20 mouse cellular contexts compared by ENCODE assay signal in genomic region chr12:26446377-26447045, GRCm38 (mm10). TPM values are rescaled to one million over a fixed set of nuclear protein-coding genes. Genes with fewer than 3 reads are reported as not detected.
DNase-seq lines count a peak whose midpoint lies in the region; TF ChIP-seq lines count a peak whose summit lies in the region.
"Had no signal": no experiment of that assay in that cellular context is flagged by ENCODE, and none has a peak within 500 bp of the region (broad histone marks: within the 10 kb centered on the region; RNA-seq: fewer than 3 reads in every experiment).

No protein-coding gene starts in this region.

- TF ChIP-seq CTCF in gastrocnemius, adult 2 months (IDR thresholded peaks at IDR 0.05): no peak
- TF ChIP-seq CTCF in kidney, adult 2 months (conservative IDR thresholded peaks at IDR 0.05; ENCODE audit: insufficient read depth, insufficient read length, low read depth, low read length): no peak

- H3K4me3 ChIP-seq in gastrocnemius, adult 2 months: no peak overlapping the region
- no peak overlapping the region for H3K4me3 ChIP-seq in kidney, adult 2 months (ENCODE audit: insufficient read depth, low read depth, low read length)
- no peak overlapping the region for H3K4me3 ChIP-seq in brown adipose tissue, adult 24 weeks (ENCODE audit: insufficient read depth, low read depth, low read length)
- H3K4me3 ChIP-seq: embryonic facial prominence, embryonic 12.5 days; forebrain, embryonic 13.5 days; heart, embryonic 13.5 days; hindbrain, embryonic 15.5 days had no signal

- H3K4me1 ChIP-seq in kidney, adult 2 months (ENCODE audit: control insufficient read depth, insufficient read depth, low read length): no peaks in the 10 kb centered on the region
- H3K4me1 ChIP-seq in brown adipose tissue, adult 24 weeks (ENCODE audit: control insufficient read depth, insufficient read depth, insufficient read length, low read length): peaks cover 18% of the 10 kb centered on the region
- H3K4me1 ChIP-seq: embryonic facial prominence, embryonic 12.5 days; forebrain, embryonic 13.5 days; hindbrain, embryonic 15.5 days had no signal

- DNase-seq in gastrocnemius, adult 2 months: no peak
- no peak for DNase-seq in gastrocnemius, adult 18-20 months (ENCODE audit: low spot score)
- DNase-seq in kidney, adult 2 months: peak; percentile 75
- DNase-seq in kidney, postnatal 10 days: no peak
- DNase-seq in kidney, postnatal 14 days: peak; percentile 22
- no peak for DNase-seq in left cerebral cortex, postnatal 4 days
- DNase-seq: adrenal gland, postnatal 10 days; cerebellum, adult 11-12 months; cerebellum, adult 9-10 months; cerebellum, postnatal 25 days; forebrain, postnatal 0 days; gastrocnemius, postnatal 36 days; heart, postnatal 36 days had no signal

- no peaks in the 10 kb centered on the region; the same call in 1 of the 2 replicates for H3K36me3 ChIP-seq in kidney, adult 2 months (ENCODE audit: control insufficient read depth, insufficient read depth, low read length)
- H3K36me3 ChIP-seq: embryonic facial prominence, embryonic 12.5 days; heart, embryonic 13.5 days; hindbrain, embryonic 15.5 days had no signal

- H3K27ac ChIP-seq in gastrocnemius, adult 2 months: 0 out of 2 replicates have a peak overlapping the region, but pooled peaks have one; percentile 10
- H3K27ac ChIP-seq in kidney, adult 2 months (ENCODE audit: insufficient read depth, low read depth, low read length): peak overlapping the region; percentile 47
- H3K27ac ChIP-seq in brown adipose tissue, adult 24 weeks (replicated peaks; ENCODE audit: low read depth, low read length): peak overlapping the region; percentile 80
- H3K27ac ChIP-seq: embryonic facial prominence, embryonic 12.5 days; forebrain, embryonic 13.5 days; heart, embryonic 13.5 days; hindbrain, embryonic 15.5 days had no signal

- TF ChIP-seq POLR2A in kidney, adult 2 months (IDR thresholded peaks at IDR 0.05; ENCODE audit: low read depth, low read length): no peak

- intact Hi-C loops in gastrocnemius, adult 2 months (cut with DNase I): no loop called here
- intact Hi-C loops in left cerebral cortex, postnatal 4 days (cut with DNase I): no loop called here

- H3K27me3 ChIP-seq in kidney, adult 2 months (replicated peaks; ENCODE audit: control insufficient read depth, insufficient read depth, low read length): no peaks in the 10 kb centered on the region
- H3K27me3 ChIP-seq: CH12.LX; embryonic facial prominence, embryonic 12.5 days; forebrain, embryonic 13.5 days; hindbrain, embryonic 15.5 days; Patski had no signal

- 74% methylated on average over 4 of the region's 4 CpGs for WGBS in kidney, adult 2 months

RNA-seq across cellular contexts. Expression of gene Rsad2, which starts 9.7 kb away (rescaled TPM):
- under 1 TPM; 0.46 to 0.53 TPM for total RNA-seq in gastrocnemius, adult 2 months (2021)
- total RNA-seq in gastrocnemius, adult 18-20 months (2021): under 1 TPM; 0.28 to 0.46 TPM
- polyA plus RNA-seq in kidney, adult 2 months (2012; rRNA removed): 17.6 and 19.8 TPM in 2 replicates
- 2.9 and 8.1 TPM in 2 replicates for polyA plus RNA-seq in brown adipose tissue, adult 24 weeks (2012; ENCODE audit: insufficient read depth, insufficient read length, missing spikeins)
- total RNA-seq in left cerebral cortex, postnatal 4 days (2021): under 1 TPM; 0.14 to 0.26 TPM

RNA-seq across cellular contexts. Expression of gene Cmpk2, which starts 22.5 kb away (rescaled TPM):
- 1 to 10 TPM in 1 of 2 experiments, under 1 TPM in 1; 0.97 to 1.8 TPM for total RNA-seq in gastrocnemius, adult 2 months (2021)
- total RNA-seq in gastrocnemius, adult 18-20 months (2021): 1 to 10 TPM in 1 of 2 experiments, under 1 TPM in 1; 0.98 to 2.2 TPM
- polyA plus RNA-seq in kidney, adult 2 months (2012; rRNA removed): 13.9 and 15.0 TPM in 2 replicates
- 5.0 and 6.6 TPM in 2 replicates for polyA plus RNA-seq in brown adipose tissue, adult 24 weeks (2012; ENCODE audit: insufficient read depth, insufficient read length, missing spikeins)
- total RNA-seq in left cerebral cortex, postnatal 4 days (2021): 10 to 100 TPM; 16.8 to 18.1 TPM

RNA-seq across cellular contexts. Expression of gene Rnf144a, which starts 31.5 kb away (rescaled TPM):
- 1 to 10 TPM; 3.3 to 4.6 TPM for total RNA-seq in gastrocnemius, adult 2 months (2021)
- 1 to 10 TPM; 2.9 to 4.4 TPM for total RNA-seq in gastrocnemius, adult 18-20 months (2021)
- 12.6 and 12.7 TPM in 2 replicates for polyA plus RNA-seq in kidney, adult 2 months (2012; rRNA removed)
- 16.9 and 22.9 TPM in 2 replicates for polyA plus RNA-seq in brown adipose tissue, adult 24 weeks (2012; ENCODE audit: insufficient read depth, insufficient read length, missing spikeins)
- 10 to 100 TPM; 41.8 to 45.4 TPM for total RNA-seq in left cerebral cortex, postnatal 4 days (2021)

Comparison
In these comparisons a context has a peak if more than half of its experiments do, and no peak if none do; other contexts are left out.
1. DNase-seq: peak in kidney, adult 2 months (single experiment) and kidney, postnatal 14 days (single experiment); none in gastrocnemius, adult 2 months (single experiment), gastrocnemius, adult 18-20 months (single experiment), kidney, postnatal 10 days (single experiment) and left cerebral cortex, postnatal 4 days (single experiment).
2. H3K27ac ChIP-seq: peak in every context shown above with its lines; median percentile 80 in brown adipose tissue, adult 24 weeks; 47 in kidney, adult 2 months; 10 in gastrocnemius, adult 2 months.
3. RNA of gene Cmpk2, which starts 22.5 kb away (total RNA-seq): 16.8 to 18.1 TPM in left cerebral cortex, postnatal 4 days; 0.98 to 2.2 TPM in gastrocnemius, adult 18-20 months and 0.97 to 1.8 TPM in gastrocnemius, adult 2 months; every median in the first group is over 4 times any median in the second.
4. RNA of gene Rnf144a, which starts 31.5 kb away (total RNA-seq): 41.8 to 45.4 TPM in left cerebral cortex, postnatal 4 days; 3.3 to 4.6 TPM in gastrocnemius, adult 2 months and 2.9 to 4.4 TPM in gastrocnemius, adult 18-20 months; every median in the first group is over 4 times any median in the second.